Mouse (Mus musculus): ENCODE measurements around the gene Gm17571. TPM values are rescaled to one million over a fixed set of nuclear protein-coding genes. Genes with fewer than 3 reads are reported as not detected.

The Gm17571 gene
- polyA plus RNA-seq, 2 experiments = not detected

DNA sequence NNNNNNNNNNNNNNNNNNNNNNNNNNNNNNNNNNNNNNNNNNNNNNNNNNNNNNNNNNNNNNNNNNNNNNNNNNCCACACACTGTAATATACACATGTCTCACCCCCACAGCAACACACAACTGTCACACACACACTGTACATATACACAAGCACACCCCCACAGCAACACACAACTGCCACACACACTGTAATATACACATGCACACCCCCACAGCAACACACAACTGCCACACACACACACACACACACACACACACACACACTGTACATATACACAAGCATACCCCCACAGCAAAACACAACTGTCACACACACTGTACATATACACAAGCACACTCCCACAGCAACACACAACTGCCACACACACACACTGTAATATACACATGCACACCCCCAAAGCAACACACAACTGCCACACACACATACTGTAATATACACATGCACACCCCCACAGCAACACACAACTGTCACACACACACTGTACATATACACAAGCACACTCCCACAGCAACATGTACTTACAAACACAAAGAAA lies 32.3 kb downstream of the Gm17571 start:
- ATAC-seq (ENCODE audit: insufficient read depth) = no peak
- no peaks in the 10 kb centered on the region for H3K27me3 ChIP-seq (ENCODE audit: control insufficient read depth, insufficient read depth, low read length)
- H3K9ac ChIP-seq (replicated peaks) = no peak overlapping the region
- no peak overlapping the region for H3K4me3 ChIP-seq (ENCODE audit: insufficient read depth in 1 of 2, low read depth in 2 of 2, low read length in 2 of 2)
- no peaks in the 10 kb centered on the region for H3K36me3 ChIP-seq (replicated peaks; ENCODE audit: control insufficient read depth, insufficient read depth, low read depth)
- no peaks in the 10 kb centered on the region for H3K4me1 ChIP-seq (replicated peaks; ENCODE audit: control insufficient read depth in 2 of 2, insufficient read depth in 2 of 2, low read length in 1 of 2)
- H3K4me2 ChIP-seq (ENCODE audit: low read depth) = no peak overlapping the region
- DNase-seq (ENCODE audit: low read depth in 3 of 3, low spot score in 3 of 3) = no peak
- H3K9me3 ChIP-seq (ENCODE audit: control insufficient read depth, low read length) = no peaks in the 10 kb centered on the region
- no peak overlapping the region for H3K27ac ChIP-seq
- TF ChIP-seq EP300 (IDR thresholded peaks at IDR 0.05; ENCODE audit: low read depth) (no peak), CTCF (IDR thresholded peaks at IDR 0.05; ENCODE audit: low read depth) (no peak)

Other genes starting within 250 kb of the Gm17571 start
- 0.98 and 2.1 TPM in 2 replicates for gene Jrkl, start 200.9 kb downstream of the Gm17571 start, polyA plus RNA-seq (2012; rRNA removed)
- gene Jrkl, start 200.9 kb downstream of the Gm17571 start, polyA plus RNA-seq (2014; fragmentation: Nextera tagmentation; extraction: Ambion mirVana) = 1.5 TPM in 2 replicates
- gene Ccdc82, start 199.8 kb downstream of the Gm17571 start, polyA plus RNA-seq (2012; rRNA removed) = 8.2 and 11.1 TPM in 2 replicates
- gene Ccdc82, start 199.8 kb downstream of the Gm17571 start, polyA plus RNA-seq (2014; fragmentation: Nextera tagmentation; extraction: Ambion mirVana) = 10.0 and 10.4 TPM in 2 replicates
- 0.61 and 0.66 TPM in 2 replicates for gene Maml2, start 148.8 kb downstream of the Gm17571 start, polyA plus RNA-seq (2012; rRNA removed)
- gene Maml2, start 148.8 kb downstream of the Gm17571 start, polyA plus RNA-seq (2014; fragmentation: Nextera tagmentation; extraction: Ambion mirVana) = 0.65 and 0.81 TPM in 2 replicates